Mouse (Mus musculus) ES-E14 (cell line): ENCODE measurements around the gene 2700097O09Rik. TPM values are rescaled to one million over a fixed set of nuclear protein-coding genes. Genes with fewer than 3 reads are reported as not detected.

ENCODE experiments used
- DNase-seq: peaks from one replicate; pipeline ENCODE4 v3.0.0-alpha.2; 2013; ENCODE audit warnings: low read depth, low spot score
- H3K27ac ChIP-seq: 2 replicates; pipeline ENCODE4 v1.5.1; 2012; ENCODE audit warnings: low read depth, mild to moderate bottlenecking, low read length, moderate library complexity, mixed read lengths; ENCODE audit not compliant: poor library complexity, insufficient read depth, severe bottlenecking
- H3K36me3 ChIP-seq: 2 replicates; pipeline ENCODE4 v1.6.1; 2012; ENCODE audit warnings: mild to moderate bottlenecking, low read length, moderate library complexity, mixed read lengths; ENCODE audit not compliant: control insufficient read depth, poor library complexity, insufficient read depth, severe bottlenecking
- H3K4me1 ChIP-seq, 2 experiments: fragments of 150-350 bp in 1 of 2; sonication (generic) in 1 of 2; 2 replicates each; pipeline ENCODE4 v1.6.1; 2012; ENCODE audit warnings: low read length in 2 of 2, mild to moderate bottlenecking in 1 of 2, mixed read lengths in 1 of 2; ENCODE audit not compliant: control insufficient read depth in 2 of 2, insufficient read depth in 2 of 2, poor library complexity in 1 of 2
- H3K4me3 ChIP-seq, 2 experiments: fragments of 150-350 bp in 1 of 2; sonication (generic) in 1 of 2; 2 replicates each; pipeline ENCODE4 v1.5.1; 2012; ENCODE audit warnings: low read length in 2 of 2, low read depth in 1 of 2, mild to moderate bottlenecking in 1 of 2, mixed read lengths in 1 of 2; ENCODE audit not compliant: insufficient read depth in 1 of 2, poor library complexity in 1 of 2, severe bottlenecking in 1 of 2
- H3K9ac ChIP-seq: 2 replicates; pipeline ENCODE4 v1.6.1; 2012; ENCODE audit warnings: low read depth, mild to moderate bottlenecking, low read length, mixed read lengths; ENCODE audit not compliant: poor library complexity, insufficient read depth, severe bottlenecking
- H3K9me3 ChIP-seq: fragments of 150-350 bp; sonication (generic); 2 replicates; pipeline ENCODE4 v1.6.1; 2012; ENCODE audit warnings: low read depth, mild to moderate bottlenecking, low read length; ENCODE audit not compliant: control insufficient read depth, insufficient read depth
- CHD2 ChIP-seq: IDR thresholded peaks from 2 replicates; pipeline ENCODE4 v1.6.1; 2014; ENCODE audit warnings: mild to moderate bottlenecking, low read depth, low read length, inconsistent platforms
- HCFC1 ChIP-seq: IDR thresholded peaks from 2 replicates; pipeline ENCODE4 v1.6.1; 2012; ENCODE audit warnings: low read length, inconsistent platforms, borderline replicate concordance; ENCODE audit not compliant: insufficient read depth
- MAFK ChIP-seq: IDR thresholded peaks from 2 replicates; pipeline ENCODE4 v1.6.1; 2014; ENCODE audit warnings: mild to moderate bottlenecking, low read depth, low read length, inconsistent platforms; ENCODE audit not compliant: insufficient read depth
- ZC3H11A ChIP-seq: IDR thresholded peaks from 2 replicates; pipeline ENCODE4 v1.6.1; 2012; ENCODE audit warnings: low read depth, mild to moderate bottlenecking, inconsistent platforms, low read length, borderline replicate concordance
- ZNF384 ChIP-seq: IDR thresholded peaks from 2 replicates; pipeline ENCODE4 v1.6.1; 2012; ENCODE audit warnings: low read depth, low read length, inconsistent platforms
- in situ Hi-C, 2 experiments: fragments of 600-800 bp; cut with MboI; formaldehyde crosslinking; loops; one replicate each; pipeline ENCODE4 v1.15.1; 2025; ENCODE audit warnings: low sequenced_read_pairs in 2 of 2, inconsistent platforms in 1 of 2; ENCODE audit not compliant: unreplicated experiment in 2 of 2
- total RNA-seq: library from RNA; depleted of rRNA; stranded (reverse); fragments of 300-350 nt; gene quantifications from 2 replicates; pipeline ENCODE4 v1.2.3, GENCODE M21; 2012

The 2700097O09Rik gene
- total RNA-seq, 1 experiment = 33.1 TPM

DNA sequence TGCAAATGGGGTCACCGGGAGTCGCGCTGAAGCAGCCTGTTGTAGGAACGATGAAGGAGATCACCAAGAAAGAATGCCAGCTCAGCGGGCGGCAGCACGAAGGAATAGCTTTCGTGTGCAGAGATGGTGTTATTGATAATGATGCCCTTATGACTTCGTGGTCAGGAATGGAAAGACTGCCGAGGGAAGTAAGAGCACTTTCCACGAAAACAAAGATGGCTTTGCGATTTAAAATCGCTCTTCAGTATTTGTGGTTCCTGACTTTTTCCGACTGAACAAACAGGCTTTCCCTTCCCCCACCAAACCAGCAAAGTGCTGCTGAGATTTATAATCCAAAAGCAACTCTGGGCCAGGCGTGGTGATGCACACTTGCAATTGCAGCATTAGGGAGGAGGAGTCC, 38.9 kb downstream of the 2700097O09Rik start:
- H3K4me1 ChIP-seq = no peaks in the 10 kb centered on the region
- H3K36me3 ChIP-seq = no peaks in the 10 kb centered on the region; the same call in 1 of the 2 replicates
- DNase-seq = no peak
- TF ChIP-seq HCFC1 (no peak), CHD2 (no peak), MAFK (no peak), ZC3H11A (no peak), ZNF384 (no peak)
- H3K9ac ChIP-seq = no peak overlapping the region
- H3K4me3 ChIP-seq = no peak overlapping the region
- no peaks in the 10 kb centered on the region for H3K9me3 ChIP-seq
- no peak overlapping the region for H3K27ac ChIP-seq
- in situ Hi-C loops = no loop called here

- Histone ChIP-seq H3K4me3 (no peak overlapping the region), H3K27ac (no peak overlapping the region), H3K9me3 (no peaks in the 10 kb centered on the region), H3K9ac (no peak overlapping the region), H3K36me3 (no peaks in the 10 kb centered on the region), H3K4me1 (no peaks in the 10 kb centered on the region)
- TF ChIP-seq HCFC1 (no peak), ZNF384 (peak; percentile 73), ZC3H11A (no peak), CHD2 (no peak), MAFK (0 out of 2 replicates have a peak, but pooled peaks have one; percentile 41)
- in situ Hi-C loops = no loop called here
- no peak for DNase-seq
Observed at GRCm38 (mm10) chr12:55027088-55027487, 52.8 kb downstream of the 2700097O09Rik start.

- Histone ChIP-seq H3K9ac (no peak overlapping the region), H3K36me3 (no peaks in the 10 kb centered on the region), H3K9me3 (no peaks in the 10 kb centered on the region), H3K4me1 (no peaks in the 10 kb centered on the region), H3K27ac (no peak overlapping the region), H3K4me3 (no peak overlapping the region)
- no peak for DNase-seq
- TF ChIP-seq CHD2 (no peak), ZNF384 (no peak), MAFK (no peak), ZC3H11A (no peak), HCFC1 (no peak)
- in situ Hi-C loops = no loop called here
Observed at GRCm38 (mm10) chr12:55023284-55023683, 56.6 kb downstream of the 2700097O09Rik start.

DNA sequence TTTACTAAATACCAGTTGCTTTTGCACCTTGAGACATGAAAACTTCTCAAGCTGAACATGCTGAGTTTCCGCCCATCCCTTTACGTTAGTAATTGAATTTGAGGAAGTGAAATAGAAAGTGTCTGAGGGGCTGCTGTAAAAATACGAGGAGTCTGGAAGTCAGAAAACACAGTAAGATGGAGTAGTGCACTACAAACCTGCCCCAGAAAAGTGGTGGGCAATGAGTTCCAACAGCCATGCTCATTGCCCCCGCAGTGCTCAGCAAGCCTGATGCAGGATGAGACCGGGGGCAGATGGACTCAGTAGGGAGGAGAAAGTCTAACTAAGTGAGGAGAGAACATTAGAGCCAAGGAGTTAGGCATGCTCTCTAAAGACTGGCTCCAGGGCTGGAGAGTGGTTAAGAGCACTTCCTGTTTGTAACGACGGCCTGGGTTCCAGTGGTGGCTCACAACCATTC, 60.5 kb downstream of the 2700097O09Rik start:
- no peaks in the 10 kb centered on the region for H3K9me3 ChIP-seq
- H3K9ac ChIP-seq = no peak overlapping the region
- no peak overlapping the region for H3K4me3 ChIP-seq
- no peak overlapping the region for H3K27ac ChIP-seq
- no peaks in the 10 kb centered on the region for H3K4me1 ChIP-seq
- H3K36me3 ChIP-seq = no peaks in the 10 kb centered on the region
- TF ChIP-seq ZNF384 (no peak), MAFK (no peak), CHD2 (no peak), HCFC1 (no peak), ZC3H11A (no peak)
- DNase-seq = no peak
- in situ Hi-C loops = no loop called here

GRCm38 (mm10) chr12:55017119-55017721, 62.7 kb downstream of the 2700097O09Rik start:
- no peak overlapping the region for H3K27ac ChIP-seq
- H3K9me3 ChIP-seq = no peaks in the 10 kb centered on the region
- H3K4me1 ChIP-seq = no peaks in the 10 kb centered on the region
- no peak overlapping the region for H3K9ac ChIP-seq
- no peak for TF ChIP-seq CHD2
- no peak for TF ChIP-seq MAFK
- TF ChIP-seq ZC3H11A = no peak
- no peak for TF ChIP-seq HCFC1
- TF ChIP-seq ZNF384 = no peak
- H3K36me3 ChIP-seq = no peaks in the 10 kb centered on the region
- no peak for DNase-seq
- in situ Hi-C loops = no loop called here
- H3K4me3 ChIP-seq = no peak overlapping the region
